19 mouse cellular contexts compared by ENCODE assay signal in the genomic region with DNA sequence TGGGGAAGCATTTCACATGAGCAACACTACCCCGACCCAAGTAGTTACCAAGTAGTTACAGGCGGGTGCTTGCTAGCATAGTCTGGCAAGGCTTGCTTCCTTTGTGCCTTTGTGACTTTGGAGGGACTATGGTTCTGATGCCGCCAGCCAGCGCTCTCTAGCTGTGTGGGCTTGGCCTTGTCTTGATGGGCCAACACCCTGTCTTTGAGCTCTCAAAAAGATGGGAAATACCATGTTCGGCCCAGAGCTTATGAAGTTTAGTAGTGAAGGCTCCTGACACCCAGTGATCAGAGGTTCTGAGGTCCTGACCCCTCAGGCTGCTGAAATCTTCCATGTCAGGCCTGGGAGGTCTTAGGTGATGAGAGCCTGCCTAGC.
"Had no signal": no experiment of that assay in that cellular context is flagged by ENCODE, and none has a peak within 500 bp of the region (broad histone marks: within the 10 kb centered on the region; RNA-seq: fewer than 3 reads in every experiment).

No protein-coding gene starts in this region.

- H3K4me3 ChIP-seq: megakaryocyte, embryonic 14.5 days; midbrain, embryonic 12.5 days; neural tube, embryonic 13.5 days; neural tube, embryonic 15.5 days had no signal

- H3K36me3 ChIP-seq: midbrain, embryonic 12.5 days; neural tube, embryonic 13.5 days; neural tube, embryonic 15.5 days had no signal

- H3K27ac ChIP-seq: liver, embryonic 14.5 days; midbrain, embryonic 12.5 days; neural tube, embryonic 13.5 days; neural tube, embryonic 15.5 days had no signal

- DNase-seq: lung, adult 18-20 months; lung, embryonic 14.5 days; lung, postnatal 10 days; lung, postnatal 4 days; midbrain, embryonic 14.5 days; retina, postnatal 1 day; right cerebral cortex, adult 18-20 months; right cerebral cortex, postnatal 25 days; right cerebral cortex, postnatal 4 days; spleen, adult 18-20 months; thymus, adult 18-20 months; thymus, postnatal 14 days; thymus, postnatal 36 days had no signal

- H3K27me3 ChIP-seq: neural tube, embryonic 13.5 days; neural tube, embryonic 15.5 days had no signal

- H3K4me2 ChIP-seq: liver, embryonic 11.5 days; lung, embryonic 14.5 days; midbrain, embryonic 12.5 days; neural tube, embryonic 13.5 days; neural tube, embryonic 15.5 days had no signal

- H3K9me3 ChIP-seq: megakaryocyte, embryonic 14.5 days; midbrain, embryonic 12.5 days; neural tube, embryonic 13.5 days; neural tube, embryonic 15.5 days had no signal

- H3K9ac ChIP-seq: liver, embryonic 14.5 days; lung, embryonic 14.5 days; midbrain, embryonic 12.5 days; neural tube, embryonic 13.5 days; neural tube, embryonic 15.5 days had no signal
